Mouse (Mus musculus) heart, embryonic 10.5 days (tissue): ENCODE results near the gene Dnase2b. TPM values are rescaled to one million over a fixed set of nuclear protein-coding genes. Genes with fewer than 3 reads are reported as not detected.

ENCODE experiments used
- DNase-seq: peaks from one replicate; pipeline ENCODE4 v3.0.0-alpha.2; 2017; ENCODE audit warnings: low spot score
- H3K27ac ChIP-seq: fragments of 300-500 bp; sonication (generic); 2 replicates; pipeline ENCODE4 v1.5.1; 2016; ENCODE audit warnings: mild to moderate bottlenecking
- H3K27me3 ChIP-seq: fragments of 300-500 bp; sonication (generic); 2 replicates; pipeline ENCODE4 v1.6.1; 2016; ENCODE audit warnings: mild to moderate bottlenecking; ENCODE audit not compliant: poor library complexity, insufficient read depth, severe bottlenecking
- H3K36me3 ChIP-seq: fragments of 300-500 bp; sonication (generic); 2 replicates; pipeline ENCODE4 v1.6.1; 2016; ENCODE audit warnings: mild to moderate bottlenecking, moderate library complexity
- H3K4me1 ChIP-seq: fragments of 300-500 bp; sonication (generic); 2 replicates; pipeline ENCODE4 v1.6.1; 2016; ENCODE audit warnings: mild to moderate bottlenecking
- H3K4me3 ChIP-seq: fragments of 300-500 bp; sonication (generic); 2 replicates; pipeline ENCODE4 v1.5.1; 2016; ENCODE audit warnings: mild to moderate bottlenecking, moderate library complexity
- H3K9me3 ChIP-seq: fragments of 300-500 bp; sonication (generic); 2 replicates; pipeline ENCODE4 v1.6.1; 2016; ENCODE audit warnings: mild to moderate bottlenecking, moderate library complexity
- WGBS: fragments of 180-500 bp; shearing (Covaris S2); methylation state at CpG from one replicate; pipeline ENCODE4 v1.1.7; 2016; 5-methylcytosine and 5-hydroxymethylcytosine counted together
- polyA plus RNA-seq: library from polyadenylated mRNA; unstranded; fragments of >200 nt; fragmentation: Nextera tagmentation; extraction: Ambion mirVana; gene quantifications from 2 replicates; pipeline ENCODE4 v1.2.1, GENCODE M21; 2016

Gene Dnase2b
- polyA plus RNA-seq, 1 experiment from 2014 or later, result not detected

DNA sequence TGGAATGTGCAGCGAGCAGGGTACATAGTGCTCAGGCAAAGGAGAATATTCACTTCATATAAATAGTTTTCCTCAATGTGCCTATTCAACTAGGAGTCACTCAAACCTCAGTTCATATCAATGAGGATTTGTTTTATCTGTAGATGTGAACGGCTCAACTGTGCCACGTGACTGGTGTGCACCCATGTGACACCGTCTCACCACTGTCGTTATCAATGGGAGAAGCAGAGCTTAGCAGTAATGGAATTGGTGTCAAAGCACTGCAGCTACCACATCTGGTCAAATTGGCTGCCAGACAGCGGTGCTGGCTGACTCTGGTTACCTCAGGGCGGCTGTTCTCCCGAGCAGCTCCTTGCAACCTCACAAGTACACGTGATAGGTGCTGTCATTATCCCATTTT, 10.7 kb downstream of the Dnase2b start:
- 64% methylated on average over 9 of the region's 9 CpGs for WGBS
- Histone ChIP-seq H3K27ac (no peak overlapping the region), H3K36me3 (no peaks in the 10 kb centered on the region), H3K27me3 (no peaks in the 10 kb centered on the region), H3K9me3 (no peaks in the 10 kb centered on the region), H3K4me3 (no peak overlapping the region), H3K4me1 (peaks cover 26% of the 10 kb centered on the region)
- DNase-seq, result no peak

DNA sequence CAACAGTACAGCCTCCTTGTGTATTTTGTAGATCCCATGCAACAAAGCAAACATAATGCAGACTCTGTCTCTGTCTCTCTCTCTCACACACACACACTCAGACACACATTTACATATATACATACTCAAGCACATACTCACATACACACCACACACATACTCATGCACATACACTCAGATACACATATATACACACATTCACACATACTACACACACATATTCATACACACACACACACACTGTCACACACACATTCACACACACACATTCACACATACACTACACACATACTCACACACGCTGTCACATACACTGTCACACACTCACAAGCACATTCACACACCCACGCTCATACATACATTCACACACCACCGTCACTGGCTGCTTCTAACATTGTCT, 12.9 kb downstream of the Dnase2b start:
- Histone ChIP-seq H3K4me1 (peaks cover 29% of the 10 kb centered on the region), H3K27ac (peak overlapping the region; percentile 79; the same call in 1 of the 2 replicates), H3K9me3 (no peaks in the 10 kb centered on the region), H3K36me3 (no peaks in the 10 kb centered on the region), H3K4me3 (no peak overlapping the region), H3K27me3 (no peaks in the 10 kb centered on the region)
- 87% methylated on average over 3 of the region's 3 CpGs for WGBS
- no peak for DNase-seq

DNA sequence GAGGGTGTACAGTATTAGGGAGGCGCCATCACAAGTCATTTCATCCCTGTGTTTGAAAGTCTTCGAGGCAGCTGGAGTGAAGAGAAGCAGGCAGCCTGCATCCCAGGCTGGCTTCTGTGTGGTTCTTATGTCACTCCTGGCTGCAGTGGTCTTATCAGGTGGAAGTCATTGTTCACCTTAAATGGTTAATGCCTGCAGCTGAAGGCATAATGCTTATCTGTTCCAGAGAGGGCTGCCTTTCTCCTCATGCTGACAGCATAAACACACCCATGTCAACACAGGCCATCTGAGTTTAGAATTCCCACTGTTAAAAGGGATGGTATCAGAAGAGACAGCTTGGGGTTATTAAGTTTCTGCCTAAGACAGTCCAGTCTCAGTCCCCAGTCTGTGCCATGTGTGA, 14.2 kb downstream of the Dnase2b start:
- peaks cover 29% of the 10 kb centered on the region for H3K4me1 ChIP-seq
- peak overlapping the region; percentile 79 for H3K27ac ChIP-seq

DNA sequence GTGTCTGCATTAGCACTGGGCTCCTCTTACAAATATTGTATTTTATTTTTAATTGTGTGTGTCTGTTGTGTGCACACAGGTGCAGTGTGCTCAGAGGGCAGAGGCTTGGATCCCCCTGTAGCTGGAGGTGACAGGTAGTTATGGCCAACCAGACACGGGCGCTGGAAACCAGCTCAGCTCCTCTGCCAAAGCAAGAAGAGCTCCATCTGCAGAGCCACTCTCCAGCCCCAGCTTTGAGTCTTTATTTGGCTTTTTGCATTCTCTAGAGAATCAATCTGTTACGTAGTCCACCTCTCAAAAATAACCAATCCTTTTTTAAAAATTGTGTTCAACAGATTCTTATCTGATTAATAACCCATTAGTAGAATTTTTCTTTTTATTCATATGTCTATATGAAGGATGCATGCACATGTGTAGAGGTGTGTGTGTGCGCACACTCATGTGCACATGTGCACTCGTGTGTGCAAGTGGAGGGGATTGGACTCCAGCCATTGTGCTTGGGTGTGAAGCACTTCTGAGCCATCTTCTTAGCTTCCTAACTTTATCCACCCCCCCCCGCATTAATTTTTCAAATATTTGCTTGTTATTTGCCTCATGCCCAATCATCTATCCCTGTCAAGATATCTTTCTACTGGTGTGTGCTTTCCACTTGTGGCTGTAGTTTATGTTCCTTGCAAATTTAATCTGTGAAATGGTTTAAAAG, 16.0 kb downstream of the Dnase2b start:
- Histone ChIP-seq H3K4me3 (no peak overlapping the region), H3K36me3 (no peaks in the 10 kb centered on the region), H3K9me3 (no peaks in the 10 kb centered on the region), H3K27ac (0 out of 2 replicates have a peak overlapping the region, but pooled peaks have one; percentile 79), H3K27me3 (no peaks in the 10 kb centered on the region), H3K4me1 (peaks cover 29% of the 10 kb centered on the region)
- WGBS, result 91% methylated on average over 6 of the region's 6 CpGs
- DNase-seq, result no peak

More for the DNA sequence above, 14.2 kb downstream of the Dnase2b start:
- no peaks in the 10 kb centered on the region for H3K9me3 ChIP-seq
- no peak overlapping the region for H3K4me3 ChIP-seq
- 24% methylated on average over 2 of the region's 2 CpGs for WGBS
- no peaks in the 10 kb centered on the region for H3K36me3 ChIP-seq
- no peaks in the 10 kb centered on the region for H3K27me3 ChIP-seq
- DNase-seq, result peak; percentile 80

DNA sequence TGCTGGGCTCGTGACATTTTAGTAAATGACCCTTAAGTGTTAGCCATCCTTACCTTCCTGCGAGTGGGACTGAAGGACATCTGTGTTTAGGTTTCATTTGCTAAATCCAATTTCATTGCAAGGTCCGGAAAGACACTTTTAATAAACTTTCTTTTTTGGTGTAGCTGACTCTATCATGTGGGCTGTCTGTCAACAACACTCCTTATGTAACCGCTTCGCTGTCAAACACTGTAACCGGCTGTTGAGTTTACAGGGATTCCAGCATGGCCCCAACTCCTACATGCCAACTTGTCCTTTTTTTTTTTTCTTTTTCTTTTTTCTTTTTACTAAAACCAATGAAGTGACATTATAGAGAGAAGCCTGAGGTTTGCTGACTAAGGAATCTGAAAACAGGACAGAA, 17.0 kb downstream of the Dnase2b start:
- DNase-seq, result no peak

DNA sequence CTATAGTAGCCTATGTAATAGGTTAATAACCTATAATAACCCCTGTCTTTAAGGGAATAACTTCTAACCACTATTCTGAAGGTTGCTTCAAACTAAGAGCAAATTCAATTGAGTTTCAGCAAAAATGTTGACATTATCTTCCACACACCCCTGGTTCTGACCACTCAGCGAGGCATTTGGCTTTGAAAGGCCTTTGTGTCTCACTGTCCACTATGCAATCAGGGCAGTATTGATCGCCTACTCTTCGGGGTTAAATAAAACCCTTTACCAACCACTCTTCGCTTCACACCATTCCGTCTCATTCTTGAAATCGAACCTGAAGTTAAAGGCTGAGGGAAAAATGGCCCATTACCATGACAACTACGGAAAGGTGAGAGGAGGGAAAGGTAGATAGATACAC, 18.5 kb downstream of the Dnase2b start:
- Histone ChIP-seq H3K27ac (no peak overlapping the region), H3K27me3 (no peaks in the 10 kb centered on the region), H3K36me3 (no peaks in the 10 kb centered on the region), H3K4me3 (no peak overlapping the region), H3K9me3 (no peaks in the 10 kb centered on the region), H3K4me1 (peaks cover 23% of the 10 kb centered on the region)
- DNase-seq, result no peak
- WGBS, result 90% methylated on average over 7 of the region's 7 CpGs

More for the DNA sequence above, 17.0 kb downstream of the Dnase2b start:
- no peaks in the 10 kb centered on the region for H3K9me3 ChIP-seq
- no peak overlapping the region for H3K4me3 ChIP-seq
- WGBS, result 69% methylated on average over 6 of the region's 6 CpGs
- H3K4me1 ChIP-seq, result peaks cover 29% of the 10 kb centered on the region
- no peaks in the 10 kb centered on the region for H3K36me3 ChIP-seq
- no peaks in the 10 kb centered on the region for H3K27me3 ChIP-seq
- no peak overlapping the region for H3K27ac ChIP-seq

DNA sequence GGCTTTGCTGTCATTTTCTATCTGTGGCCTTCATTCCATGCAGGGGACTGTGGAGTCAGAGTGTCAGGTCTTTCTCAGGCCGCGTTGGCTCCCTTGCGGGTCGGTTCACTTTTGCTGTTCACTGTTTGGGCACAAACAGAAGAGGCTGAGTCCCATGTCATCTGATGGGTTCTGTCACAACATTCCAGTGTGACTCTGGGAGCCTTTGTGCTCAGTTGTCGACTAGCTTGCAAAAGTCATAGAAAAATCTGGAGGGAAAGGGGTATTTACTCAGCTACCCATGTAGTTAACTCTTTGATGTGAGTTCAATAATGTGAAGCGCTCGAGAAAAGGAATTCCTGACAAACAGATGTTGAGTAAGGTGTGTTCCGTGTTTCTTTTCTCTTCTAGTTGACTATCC, 19.0 kb downstream of the Dnase2b start:
- Histone ChIP-seq H3K9me3 (no peaks in the 10 kb centered on the region), H3K27me3 (no peaks in the 10 kb centered on the region), H3K4me3 (no peak overlapping the region), H3K27ac (no peak overlapping the region), H3K36me3 (no peaks in the 10 kb centered on the region), H3K4me1 (peaks cover 19% of the 10 kb centered on the region)
- WGBS, result 88% methylated on average over 8 of the region's 8 CpGs
- no peak for DNase-seq

DNA sequence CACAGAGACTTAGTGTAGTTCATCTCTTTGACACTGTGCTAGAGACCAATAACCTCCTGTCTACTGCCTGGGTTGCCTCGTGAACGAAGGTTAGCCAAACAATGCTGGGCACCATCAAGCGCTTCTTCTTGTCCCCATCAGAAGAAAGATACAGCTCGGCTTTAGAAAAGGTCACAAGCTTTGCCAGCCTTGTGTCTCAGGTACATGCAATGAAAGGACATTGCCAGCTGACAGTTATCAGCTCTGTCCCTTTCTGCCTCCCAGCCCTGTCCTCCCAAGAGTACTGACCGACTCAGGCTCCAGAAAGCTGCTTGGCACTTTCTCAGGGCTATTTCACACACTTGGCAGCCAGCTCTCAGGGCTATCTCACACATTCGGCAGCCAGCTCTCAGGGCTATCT, 20.0 kb downstream of the Dnase2b start:
- 69% methylated on average over 6 of the region's 6 CpGs for WGBS
- no peaks in the 10 kb centered on the region for H3K27me3 ChIP-seq
- peaks cover 9% of the 10 kb centered on the region; the same call in 1 of the 2 replicates for H3K4me1 ChIP-seq
- H3K4me3 ChIP-seq, result no peak overlapping the region
- no peak for DNase-seq
- H3K27ac ChIP-seq, result no peak overlapping the region
- H3K9me3 ChIP-seq, result no peaks in the 10 kb centered on the region
- H3K36me3 ChIP-seq, result no peaks in the 10 kb centered on the region

DNA sequence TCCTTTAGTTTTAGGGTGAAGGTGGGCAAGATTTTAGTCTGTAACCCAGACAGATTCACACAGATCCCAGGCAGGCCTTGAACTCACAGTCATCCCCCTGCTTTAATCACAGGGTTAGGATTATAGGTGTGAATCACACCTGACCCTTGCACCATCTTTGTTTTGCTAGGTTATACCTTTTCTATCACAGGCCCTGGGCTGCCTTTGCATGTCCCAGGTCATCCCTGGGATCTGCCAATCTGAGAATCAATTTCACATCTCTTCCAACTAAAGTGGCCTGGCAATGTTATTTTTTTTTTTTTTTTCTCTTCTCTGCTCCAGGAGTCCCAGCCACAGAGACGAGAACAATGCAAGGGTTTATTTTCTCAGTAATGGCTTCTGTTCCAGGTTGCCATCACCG, 23.8 kb downstream of the Dnase2b start:
- H3K4me1 ChIP-seq, result peaks cover 6% of the 10 kb centered on the region
- H3K27me3 ChIP-seq, result no peaks in the 10 kb centered on the region
- H3K9me3 ChIP-seq, result no peaks in the 10 kb centered on the region
- 73% methylated on average over 2 of the region's 2 CpGs for WGBS
- H3K4me3 ChIP-seq, result no peak overlapping the region
- H3K36me3 ChIP-seq, result no peaks in the 10 kb centered on the region
- DNase-seq, result no peak
- no peak overlapping the region for H3K27ac ChIP-seq

DNA sequence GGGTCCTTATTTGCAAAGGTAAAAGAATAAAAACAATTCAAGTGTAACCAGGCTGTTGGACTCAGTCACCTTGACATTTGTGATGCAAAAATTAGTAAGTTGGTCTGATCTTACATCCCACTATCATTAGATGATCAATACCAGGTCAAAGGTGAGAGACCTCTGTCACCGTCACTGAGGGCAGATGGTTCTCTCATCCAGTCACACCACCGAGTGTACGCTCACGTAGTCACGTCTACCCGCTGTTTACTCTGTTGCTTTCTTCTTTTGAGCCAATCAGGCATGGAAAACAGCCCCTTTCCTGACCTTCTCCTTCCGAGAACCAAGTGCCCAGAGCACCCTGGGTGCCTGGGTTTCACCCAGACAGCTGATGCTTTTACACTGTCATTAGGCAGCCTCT, 24.2 kb downstream of the Dnase2b start:
- Histone ChIP-seq H3K4me1 (peaks cover 6% of the 10 kb centered on the region), H3K36me3 (no peaks in the 10 kb centered on the region), H3K27ac (no peak overlapping the region), H3K4me3 (no peak overlapping the region), H3K9me3 (no peaks in the 10 kb centered on the region), H3K27me3 (no peaks in the 10 kb centered on the region)
- WGBS, result 91% methylated on average over 7 of the region's 7 CpGs
- no peak for DNase-seq

DNA sequence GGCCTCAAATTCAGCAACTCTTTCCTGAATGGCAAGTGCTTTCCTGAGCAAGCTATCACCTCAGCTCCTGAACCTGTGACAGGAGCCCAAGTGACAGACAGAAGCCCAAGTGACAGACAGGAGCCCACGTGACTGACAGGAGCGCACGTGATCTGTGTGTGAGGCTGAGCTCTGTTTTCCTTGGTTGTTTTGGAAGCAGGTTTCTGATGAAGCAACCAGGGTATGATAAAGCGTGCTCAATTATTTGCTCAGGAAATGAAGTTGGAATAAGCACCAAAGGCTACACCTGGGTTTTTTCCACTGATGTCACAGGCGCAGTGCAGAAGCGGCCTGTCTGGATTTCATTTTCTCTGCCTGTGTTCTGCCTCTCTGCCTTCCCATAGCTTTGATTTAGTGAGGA, 25.9 kb downstream of the Dnase2b start:
- H3K36me3 ChIP-seq, result no peaks in the 10 kb centered on the region
- H3K4me1 ChIP-seq, result peaks cover 6% of the 10 kb centered on the region
- no peaks in the 10 kb centered on the region for H3K9me3 ChIP-seq
- H3K4me3 ChIP-seq, result no peak overlapping the region
- H3K27me3 ChIP-seq, result no peaks in the 10 kb centered on the region
- DNase-seq, result no peak
- no peak overlapping the region for H3K27ac ChIP-seq
- 69% methylated on average over 6 of the region's 6 CpGs for WGBS

DNA sequence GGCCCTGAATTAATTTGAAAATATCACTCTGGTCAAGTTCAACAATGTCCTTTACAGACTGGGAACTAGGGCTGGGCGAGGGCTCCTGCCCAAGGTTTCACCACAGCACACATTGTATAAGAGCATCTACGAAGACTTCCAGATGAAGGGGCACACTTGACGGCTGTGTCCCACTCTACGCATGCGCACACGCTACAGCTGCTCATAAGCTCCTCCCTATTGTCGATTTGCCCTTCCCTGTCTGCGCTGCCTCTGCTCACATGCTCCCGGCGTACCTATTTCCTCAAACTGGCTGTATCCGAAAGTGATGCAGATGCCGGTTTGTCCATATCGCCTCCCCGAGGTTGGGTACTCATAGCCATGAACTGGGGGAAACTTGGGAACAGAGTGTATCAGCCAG, 28.8 kb downstream of the Dnase2b start:
- DNase-seq, result no peak
- no peaks in the 10 kb centered on the region for H3K27me3 ChIP-seq
- H3K4me1 ChIP-seq, result peaks cover 6% of the 10 kb centered on the region
- WGBS, result 94% methylated on average over 14 of the region's 14 CpGs
- no peak overlapping the region for H3K27ac ChIP-seq
- H3K36me3 ChIP-seq, result no peaks in the 10 kb centered on the region
- H3K4me3 ChIP-seq, result no peak overlapping the region
- H3K9me3 ChIP-seq, result no peaks in the 10 kb centered on the region

DNA sequence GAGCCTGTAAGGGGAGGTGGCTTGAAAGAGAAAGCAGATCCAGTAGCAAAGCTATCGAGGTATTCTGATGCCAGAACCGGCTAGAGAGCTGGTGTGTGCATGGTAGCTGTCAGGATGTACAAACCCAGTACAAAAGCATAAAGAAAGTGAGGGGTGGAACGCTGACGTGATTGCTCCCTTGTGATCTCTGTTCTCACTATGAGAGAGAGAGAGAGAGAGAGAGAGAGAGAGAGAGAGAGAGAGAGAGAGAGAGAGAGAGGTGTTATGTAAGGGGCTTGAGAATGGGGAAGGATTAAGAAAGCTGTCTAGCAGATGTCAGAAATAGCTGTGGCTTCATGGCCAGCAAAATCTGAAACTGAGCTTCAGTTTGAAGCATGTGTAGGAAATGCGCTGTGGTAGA, 31.5 kb downstream of the Dnase2b start:
- no peaks in the 10 kb centered on the region for H3K9me3 ChIP-seq
- H3K27ac ChIP-seq, result no peak overlapping the region
- no peaks in the 10 kb centered on the region for H3K4me1 ChIP-seq
- no peaks in the 10 kb centered on the region for H3K36me3 ChIP-seq
- WGBS, result 65% methylated on average over 5 of the region's 5 CpGs
- DNase-seq, result no peak
- no peaks in the 10 kb centered on the region for H3K27me3 ChIP-seq
- H3K4me3 ChIP-seq, result no peak overlapping the region

DNA sequence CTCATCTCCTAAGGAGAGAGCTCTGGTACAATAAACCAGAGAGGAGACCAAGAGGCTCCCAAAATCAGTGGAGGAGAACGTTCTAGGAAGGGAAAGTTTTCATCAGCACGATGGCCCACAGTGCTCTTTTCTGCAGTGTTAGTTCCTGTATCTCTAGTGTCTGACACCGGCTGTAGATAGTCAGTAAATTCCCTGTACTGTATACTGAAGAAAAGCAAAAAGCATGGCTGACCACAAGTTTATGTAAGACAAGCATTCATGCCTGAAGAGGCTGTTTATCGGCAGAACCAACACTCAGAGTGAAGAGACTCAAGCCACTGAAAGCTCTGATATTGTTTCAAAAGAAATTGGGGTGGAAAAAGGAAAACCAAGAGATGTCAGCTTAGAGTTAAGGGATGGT, 31.9 kb downstream of the Dnase2b start:
- Histone ChIP-seq H3K4me3 (no peak overlapping the region), H3K36me3 (no peaks in the 10 kb centered on the region), H3K27ac (no peak overlapping the region), H3K4me1 (no peaks in the 10 kb centered on the region), H3K9me3 (no peaks in the 10 kb centered on the region), H3K27me3 (no peaks in the 10 kb centered on the region)
- no peak for DNase-seq
- WGBS, result 62% methylated on average over 4 of the region's 4 CpGs
